Mouse (Mus musculus) spleen, embryonic (tissue): ENCODE results near the gene Cpa4.

Source experiments
- CTCF ChIA-PET: fragments of 350-600 bp; sonication (Branson Sonifier 250); formaldehyde crosslinking; loops from one replicate; lab custom pipeline; 2022; lab: Charles Lee

Cpa4 gene

DNA sequence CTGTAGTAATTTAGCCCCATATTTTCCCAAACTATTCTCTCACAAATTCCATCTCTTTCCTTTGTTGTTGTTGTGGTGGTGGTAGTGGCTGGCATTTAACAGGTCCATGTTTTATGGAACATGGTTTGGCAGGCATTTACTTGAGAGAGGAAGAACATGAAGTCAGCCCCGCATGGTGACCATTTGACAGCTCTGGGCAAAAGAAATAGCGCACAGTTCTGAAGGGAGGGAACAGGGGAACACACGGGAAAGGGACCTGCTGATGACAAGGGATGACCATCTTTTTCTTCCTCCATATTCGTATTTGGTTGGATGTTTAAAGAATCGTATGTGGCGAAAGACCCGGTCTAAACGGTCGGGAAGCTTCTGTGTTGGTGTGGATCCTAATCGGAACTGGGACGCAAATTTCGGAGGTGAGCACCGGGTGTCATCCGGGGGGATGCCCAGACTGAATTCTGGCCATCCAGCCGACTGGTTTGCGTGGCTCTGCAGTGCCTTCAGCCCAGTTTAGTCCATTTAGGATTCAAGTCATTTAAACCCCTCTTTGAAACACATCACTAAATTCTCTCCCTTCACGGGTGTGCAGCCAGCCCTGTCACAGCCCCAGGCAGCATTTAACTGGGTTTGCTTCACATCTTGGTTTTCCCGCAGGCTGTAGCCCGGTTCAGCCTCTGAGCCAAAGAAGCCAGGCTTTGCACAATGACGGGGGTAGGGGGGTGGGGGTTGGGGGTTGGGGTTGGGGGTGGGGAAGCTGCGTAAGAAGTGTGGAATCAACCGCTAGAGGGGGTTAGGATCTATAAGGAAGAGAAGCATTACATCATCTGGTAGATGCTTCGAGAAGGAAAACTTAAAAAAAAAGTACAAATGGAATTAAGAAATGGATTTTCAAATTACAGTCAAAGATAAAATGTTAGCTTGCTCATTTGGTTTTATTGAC lies 16.3 kb upstream of the Cpa4 start:
- CTCF ChIA-PET = interaction anchor here (0.6 kb wide), 1 partner anchor 467 kb away, joined by 3 read pairs; no protein-coding TSS in a partner anchor

DNA sequence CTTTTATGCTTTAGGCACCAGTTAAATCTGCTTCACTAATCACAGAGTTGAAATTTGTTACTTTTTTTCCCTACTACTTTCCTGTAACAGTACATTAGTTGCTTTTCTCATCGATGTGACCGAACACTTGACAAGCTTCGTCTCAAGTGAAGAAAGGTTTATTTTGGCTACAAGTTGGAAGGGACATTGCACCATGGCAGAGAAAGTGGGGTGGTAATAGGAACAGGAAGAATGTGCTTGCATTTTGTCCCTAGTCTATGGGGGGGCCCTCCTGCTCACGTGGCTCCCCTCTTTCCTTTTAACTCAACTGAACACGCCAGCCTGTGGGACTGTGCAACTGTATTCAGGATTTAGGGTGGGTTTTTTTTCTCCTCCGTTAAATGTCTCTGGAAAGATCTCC lies 15.5 kb upstream of the Cpa4 start:
- CTCF ChIA-PET = interaction anchor here (0.6 kb wide), 1 partner anchor 466 kb away, joined by 3 read pairs; no protein-coding TSS in a partner anchor

DNA sequence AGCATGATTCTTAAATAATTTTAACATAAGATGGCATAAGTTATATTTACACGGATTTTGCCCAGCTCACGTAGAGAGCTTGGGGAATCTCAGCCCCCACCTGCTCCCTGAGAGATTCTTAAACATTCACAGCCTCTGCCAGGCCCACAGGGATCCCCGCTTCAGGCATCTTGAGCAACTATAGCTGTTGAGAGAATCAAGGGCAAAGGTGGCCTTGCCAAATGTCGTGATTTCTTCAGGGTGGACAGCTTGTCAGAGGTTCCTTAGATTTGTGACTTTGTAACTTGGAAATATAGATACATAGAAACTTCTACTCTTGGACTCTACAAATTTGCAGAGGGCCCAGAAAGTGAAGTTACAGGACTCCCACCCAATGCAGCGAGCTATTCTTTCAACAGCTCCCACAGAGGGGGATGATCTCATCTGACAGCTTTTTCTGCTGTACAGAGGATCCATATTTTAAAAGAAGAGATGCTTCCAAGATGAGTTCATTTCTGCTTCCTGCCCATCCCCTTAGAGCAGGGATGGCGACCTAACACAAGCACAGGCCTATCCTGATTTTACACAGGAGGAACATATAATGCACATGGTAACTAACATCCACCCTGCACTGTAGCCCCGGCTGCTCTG lies 14.7 kb upstream of the Cpa4 start:
- CTCF ChIA-PET = no interaction called here

DNA sequence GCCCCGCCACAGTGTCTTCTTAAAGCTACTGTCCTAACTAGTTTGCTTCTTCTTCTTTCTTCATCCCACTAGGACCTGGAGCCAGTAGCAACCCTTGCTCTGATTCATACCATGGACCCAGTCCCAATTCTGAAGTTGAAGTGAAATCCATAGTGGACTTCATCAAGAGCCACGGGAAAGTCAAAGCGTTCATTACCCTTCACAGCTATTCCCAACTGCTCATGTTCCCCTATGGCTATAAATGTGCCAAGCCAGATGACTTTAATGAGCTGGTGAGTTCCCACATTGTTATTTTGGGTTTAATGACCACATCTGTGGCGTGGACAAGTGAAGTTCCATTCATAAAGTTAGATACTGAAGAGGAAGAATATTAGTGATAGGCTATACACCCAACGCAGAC lies 14.1 kb upstream of the Cpa4 start:
- CTCF ChIA-PET = no interaction called here

DNA sequence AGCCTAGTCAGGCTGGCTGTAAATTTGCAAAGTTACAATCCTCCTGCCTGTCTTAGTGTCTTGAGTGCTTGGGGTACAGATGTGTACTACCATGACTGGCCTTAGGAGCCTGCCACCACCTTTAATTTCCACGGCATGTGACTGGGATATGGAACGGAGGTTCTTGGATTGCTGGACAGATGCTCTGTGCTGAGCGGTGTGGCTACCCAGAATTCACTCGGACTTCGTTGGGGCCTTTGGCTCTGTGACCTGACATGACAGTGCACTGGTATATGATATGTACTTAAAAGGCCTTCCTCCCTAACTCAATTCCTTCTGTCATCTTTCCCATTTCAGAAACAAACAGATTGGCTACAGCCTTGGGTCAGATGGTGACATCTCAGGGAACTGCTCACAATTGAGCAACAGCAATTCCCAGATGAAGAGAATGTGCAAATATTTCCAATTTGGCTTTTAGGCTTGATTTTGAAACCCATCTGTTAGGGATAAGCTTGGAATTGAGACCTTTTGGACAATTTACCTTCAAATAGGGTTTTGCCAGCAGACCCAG lies 13.5 kb upstream of the Cpa4 start:
- CTCF ChIA-PET = no interaction called here

DNA sequence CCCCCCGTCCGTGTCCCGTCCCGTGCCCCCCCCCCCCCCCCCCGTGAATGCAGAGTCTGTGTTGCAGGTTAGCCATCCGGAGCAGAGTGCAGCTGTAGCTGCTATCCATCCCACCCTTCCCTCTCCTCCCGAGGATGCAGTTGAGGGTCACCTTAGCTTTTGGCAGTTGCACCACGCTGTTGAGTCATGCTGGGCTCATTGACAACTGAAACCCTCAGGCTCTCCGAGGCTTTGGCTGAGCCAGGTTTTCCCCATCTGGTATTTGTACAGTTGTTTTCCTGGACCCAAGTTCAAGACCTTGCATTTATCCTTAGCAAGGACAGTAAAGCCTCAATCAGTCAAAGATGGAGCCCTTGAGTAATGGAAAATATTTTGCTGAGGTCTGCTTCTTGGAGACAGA lies 12.1 kb upstream of the Cpa4 start:
- CTCF ChIA-PET = no interaction called here

DNA sequence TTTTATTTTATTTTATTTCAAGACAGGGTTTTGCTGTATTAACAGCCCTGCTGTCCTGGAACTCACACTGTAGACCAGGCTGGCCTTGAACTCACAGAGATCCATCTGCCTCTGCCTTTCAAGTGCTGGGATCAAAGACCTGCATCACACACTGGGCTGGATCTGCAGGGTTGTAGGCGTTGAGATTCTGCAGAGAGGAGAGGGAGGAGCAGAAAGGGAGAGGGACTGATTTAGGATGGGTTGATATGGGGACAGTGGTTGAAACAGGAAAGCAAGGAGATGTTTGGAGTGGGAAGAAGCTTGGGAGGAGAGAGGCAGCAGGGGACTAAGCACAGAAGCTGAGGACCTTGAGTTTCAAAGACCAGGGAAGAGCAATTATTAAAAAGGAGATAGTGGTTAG lies 8.4 kb upstream of the Cpa4 start:
- CTCF ChIA-PET = no interaction called here

DNA sequence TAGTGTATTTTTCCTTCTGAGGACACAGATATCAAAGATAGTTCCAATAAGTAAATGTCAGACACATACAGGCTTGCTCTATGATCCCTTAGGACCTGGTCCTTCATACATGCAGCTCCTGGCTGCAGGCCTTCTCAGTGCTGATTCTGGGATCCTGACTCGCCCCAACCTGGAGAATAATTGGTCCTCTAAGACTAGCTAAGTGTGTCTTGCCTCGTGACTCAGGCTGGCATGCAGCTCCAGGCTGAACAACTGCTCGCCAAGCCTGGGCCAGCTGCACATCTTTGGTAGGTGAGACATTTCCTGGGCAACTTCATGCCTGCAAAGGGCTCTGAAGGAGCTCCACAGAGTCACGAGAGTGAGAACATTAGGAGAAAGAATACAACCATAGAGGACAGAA lies 6.0 kb upstream of the Cpa4 start:
- CTCF ChIA-PET = interaction anchor here (0.6 kb wide), 1 partner anchor 745 kb away, joined by 11 read pairs; no protein-coding TSS in a partner anchor

DNA sequence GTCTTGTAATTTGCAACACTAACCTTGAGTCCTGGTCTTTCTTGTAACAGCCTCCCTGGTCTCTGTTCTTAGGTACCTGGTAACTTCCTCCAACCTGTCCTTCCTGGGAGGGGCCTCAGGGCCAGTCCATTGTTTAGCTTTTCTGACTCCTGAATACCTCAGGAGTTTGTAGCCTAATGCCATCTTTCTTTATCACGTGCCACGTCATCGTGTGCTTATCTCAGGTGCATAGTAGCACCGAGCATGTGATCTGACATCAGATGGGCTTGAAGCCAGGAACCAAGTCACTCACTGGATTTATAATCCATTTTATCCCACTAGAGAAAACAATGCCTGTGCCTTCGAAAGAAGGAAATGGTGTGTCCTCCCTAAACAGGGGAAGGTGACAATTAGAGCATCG lies 4.6 kb upstream of the Cpa4 start:
- CTCF ChIA-PET = no interaction called here

DNA sequence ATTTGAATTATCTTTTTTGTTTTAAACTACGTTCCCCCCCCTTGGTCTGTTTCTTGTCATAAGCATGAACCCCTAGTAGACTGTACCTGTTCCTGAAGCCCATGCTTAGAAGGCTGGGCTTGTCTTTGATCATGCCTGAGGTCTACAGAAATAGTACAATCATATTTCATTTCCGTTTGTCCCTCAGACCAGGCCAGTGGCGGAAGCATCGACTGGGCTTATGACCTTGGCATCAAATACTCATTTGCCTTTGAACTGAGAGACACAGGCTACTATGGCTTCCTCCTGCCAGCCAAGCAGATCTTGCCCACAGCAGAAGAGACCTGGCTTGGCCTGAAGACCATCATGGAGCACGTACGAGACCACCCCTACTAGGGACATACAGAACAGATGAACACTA lies 4.1 kb upstream of the Cpa4 start:
- CTCF ChIA-PET = no interaction called here

DNA sequence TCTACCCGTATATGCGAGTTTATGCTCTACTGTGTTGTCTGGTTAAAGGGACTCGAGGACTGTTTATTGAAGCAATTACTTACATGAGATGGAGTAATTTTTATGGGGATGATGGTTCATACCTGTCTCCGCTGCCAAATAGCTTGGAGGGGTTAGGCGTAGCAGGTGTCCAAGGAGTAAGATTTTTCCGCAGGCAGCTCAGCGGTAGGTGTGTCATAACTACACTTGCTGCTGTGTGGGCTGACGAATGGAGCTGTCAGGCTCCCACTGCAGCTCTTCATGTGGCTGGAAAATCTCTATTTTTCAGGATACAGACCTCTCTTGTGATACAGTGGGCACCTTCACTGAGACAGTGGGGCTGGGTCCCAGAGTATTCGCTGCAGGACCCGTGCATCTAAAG lies 1.2 kb downstream of the Cpa4 start:
- CTCF ChIA-PET = no interaction called here

DNA sequence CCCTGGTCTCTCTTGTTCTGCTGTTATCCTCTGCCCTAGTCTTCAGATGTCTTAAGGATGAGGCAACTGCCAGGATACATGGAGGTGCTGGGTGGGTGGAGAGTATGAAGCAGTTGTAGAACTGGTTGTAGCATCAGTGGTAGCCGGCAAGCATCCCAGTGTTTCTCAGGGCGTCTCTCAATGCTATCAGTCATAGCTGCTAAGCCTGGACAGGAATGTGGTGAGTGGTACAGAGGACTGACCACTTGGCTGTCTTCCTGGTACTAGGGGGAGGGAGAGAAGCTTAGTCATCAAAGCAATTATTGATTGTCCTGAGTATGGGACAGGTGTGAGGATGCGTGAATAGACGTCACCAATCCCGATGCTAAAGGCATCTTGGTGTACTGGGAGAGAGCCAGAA lies 1.8 kb downstream of the Cpa4 start:
- CTCF ChIA-PET = no interaction called here

DNA sequence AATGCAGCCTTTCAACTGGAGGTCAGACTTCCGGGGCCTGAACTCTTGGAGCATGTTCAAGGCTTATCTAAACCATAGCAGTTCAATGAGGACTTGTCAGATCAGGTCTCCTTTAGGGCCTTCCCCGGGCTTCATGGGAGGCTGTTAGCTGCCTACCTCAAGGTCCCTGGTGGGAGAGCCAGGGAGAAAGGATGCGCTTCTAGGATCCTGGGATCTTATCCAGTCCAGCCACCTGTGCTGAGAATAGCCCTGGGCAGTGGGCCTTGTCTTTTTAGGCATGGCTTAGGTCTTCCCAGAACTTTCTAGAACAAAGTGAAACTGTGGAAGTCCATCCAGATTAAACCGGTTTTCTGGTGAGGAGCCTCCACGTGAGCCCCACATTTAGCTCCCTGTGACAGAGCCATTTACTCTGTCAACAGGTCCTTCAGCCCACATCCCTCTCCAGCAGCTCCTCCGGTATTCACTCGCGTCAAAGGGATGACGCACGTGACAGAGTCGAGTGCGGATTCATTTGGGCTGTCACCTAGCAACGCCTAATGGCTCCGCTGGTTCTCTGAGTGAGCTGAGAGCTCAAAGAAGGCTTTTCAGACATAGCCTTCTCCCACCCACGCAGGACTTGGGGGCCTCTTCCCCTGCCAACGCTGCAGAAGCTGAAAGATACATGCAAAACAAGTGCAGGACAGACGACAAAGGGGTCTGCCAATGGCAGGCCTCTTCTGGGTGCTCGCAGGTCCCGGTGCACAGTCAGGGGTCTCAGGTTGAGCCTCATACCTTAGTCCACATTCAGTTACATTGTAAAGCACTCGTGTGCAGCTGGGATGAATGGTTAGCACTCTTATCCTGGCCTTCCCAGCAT lies 4.5 kb downstream of the Cpa4 start:
- CTCF ChIA-PET = interaction anchor here (0.6 kb wide), 1 partner anchor 757 kb away, joined by 5 read pairs; no protein-coding TSS in a partner anchor

DNA sequence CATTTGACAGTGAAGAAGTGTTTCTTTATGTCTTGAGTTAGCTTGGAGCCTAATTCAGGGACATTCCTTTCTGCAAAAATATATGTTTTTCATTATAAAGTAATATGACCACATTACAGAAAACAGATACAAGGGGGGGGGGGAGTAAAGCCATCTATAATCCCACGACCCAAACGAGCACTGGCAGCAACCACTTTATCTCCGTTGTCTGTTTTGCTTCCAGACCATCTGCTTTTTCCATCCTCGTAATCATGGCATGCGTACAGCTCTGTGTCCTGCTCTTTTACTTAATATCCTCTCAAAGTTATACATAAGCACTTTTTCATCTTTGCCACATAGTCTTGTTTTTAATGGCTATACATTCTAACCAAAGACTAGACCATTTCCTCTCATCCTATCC lies 5.2 kb downstream of the Cpa4 start:
- CTCF ChIA-PET = no interaction called here

DNA sequence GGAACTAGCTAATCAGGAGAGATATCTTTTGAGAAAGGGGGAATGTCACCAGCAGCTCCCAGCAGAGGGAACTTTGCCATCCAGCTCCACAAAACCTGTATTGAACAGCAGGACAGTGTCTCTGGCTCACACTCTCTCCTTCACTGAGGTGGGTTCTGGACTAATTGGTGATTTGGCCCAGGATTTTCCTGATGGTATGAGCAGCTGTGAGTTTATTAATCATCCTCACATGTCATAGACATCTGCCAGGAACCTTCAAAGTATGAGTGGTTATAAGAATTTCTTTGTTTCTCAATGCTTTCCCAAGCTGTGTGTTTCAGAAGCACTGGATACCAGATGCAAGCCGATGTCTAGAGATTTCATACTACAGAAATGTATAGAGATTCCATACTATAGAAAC lies 6.8 kb downstream of the Cpa4 start:
- CTCF ChIA-PET = no interaction called here

DNA sequence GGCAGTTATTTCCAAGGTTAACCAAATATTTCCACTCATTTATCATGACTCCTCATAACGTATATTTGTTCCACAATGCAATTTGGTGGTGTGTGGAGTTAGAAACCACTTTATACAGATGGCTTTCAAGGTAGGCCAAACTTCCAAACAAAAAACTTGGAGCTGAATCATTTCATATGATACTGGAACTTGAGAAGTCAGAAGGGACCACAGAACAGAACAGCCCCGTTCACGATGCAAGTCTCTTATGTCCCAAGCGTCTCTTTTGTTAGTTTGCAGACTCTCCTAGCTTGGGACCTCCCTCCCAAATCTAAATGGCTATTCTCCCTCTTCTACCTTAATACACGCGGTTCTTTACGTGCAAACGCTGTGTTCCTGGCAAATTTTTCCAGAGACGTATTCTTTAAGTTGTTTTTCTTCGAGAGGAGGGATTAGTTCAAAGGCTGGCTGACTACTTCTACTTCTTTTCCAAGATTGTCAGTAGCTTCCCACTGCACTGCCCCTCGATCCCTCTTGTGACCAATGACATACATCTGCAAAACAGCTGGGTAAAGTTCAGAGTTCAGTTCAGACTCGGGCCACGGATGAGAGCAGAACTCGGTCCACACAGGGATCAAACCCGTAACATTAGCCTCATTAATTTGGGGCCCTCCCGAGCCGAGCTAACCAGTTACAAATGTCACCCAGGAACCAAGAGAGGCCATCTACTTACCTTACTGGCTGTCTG lies 8.5 kb downstream of the Cpa4 start:
- CTCF ChIA-PET = no interaction called here

DNA sequence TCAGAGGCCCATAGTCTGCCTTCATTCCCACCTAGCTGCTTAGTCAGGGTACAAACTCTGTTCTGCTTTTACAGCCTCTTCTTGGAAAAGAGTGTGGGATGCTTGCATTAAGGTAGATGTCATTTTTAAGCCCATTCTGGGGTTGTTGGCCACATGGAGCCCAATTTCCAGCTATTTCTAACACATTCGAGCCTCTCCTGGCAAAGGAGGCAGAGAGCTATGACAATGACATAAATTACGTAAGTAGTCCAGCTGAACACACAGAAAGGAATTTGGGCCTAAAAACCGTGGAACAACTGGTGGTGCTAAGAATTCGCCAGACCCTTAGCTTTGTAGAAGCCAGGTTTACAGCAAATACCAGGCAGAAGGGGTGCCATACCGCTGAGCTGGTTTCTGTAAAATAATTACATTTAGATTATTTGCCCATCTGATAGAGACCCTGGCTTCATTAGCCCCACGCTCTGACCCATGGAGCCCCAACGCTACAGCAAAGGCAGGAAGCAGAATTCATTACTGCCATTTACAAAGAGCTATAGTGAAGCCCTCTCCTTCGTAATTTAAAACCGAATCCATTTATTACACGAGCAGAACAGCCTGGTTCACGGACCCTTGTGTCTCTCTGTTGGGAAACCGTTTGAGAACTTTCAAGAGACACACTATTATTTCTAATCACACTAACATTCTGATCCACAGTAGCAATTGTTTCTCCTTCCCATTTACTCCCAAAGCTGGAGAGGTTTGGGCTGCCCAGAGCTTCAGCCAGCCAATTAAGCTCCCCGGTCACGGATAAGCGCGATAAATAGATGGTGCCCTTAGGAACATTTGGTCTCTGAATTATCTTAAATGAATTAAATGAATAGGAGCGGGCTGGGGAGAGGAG lies 12.0 kb downstream of the Cpa4 start:
- CTCF ChIA-PET = interaction anchor here (0.6 kb wide), 1 partner anchor 13 kb away, joined by 3 read pairs; no protein-coding TSS in a partner anchor

DNA sequence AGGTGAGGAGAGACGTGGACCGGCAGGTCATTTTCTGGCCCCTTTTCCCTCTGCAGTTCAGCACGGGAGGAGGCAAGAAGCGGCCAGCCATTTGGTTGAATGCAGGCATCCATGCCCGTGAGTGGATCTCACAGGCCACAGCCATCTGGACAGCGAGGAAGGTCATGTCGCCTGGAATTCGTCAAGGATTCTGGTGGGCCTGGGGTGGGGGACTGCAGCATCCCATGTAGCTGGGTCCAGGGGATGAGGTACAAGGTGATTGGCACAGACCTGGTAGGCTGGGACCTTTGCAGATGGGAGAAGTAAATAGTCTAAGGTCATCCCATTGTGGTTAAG lies 12.6 kb downstream of the Cpa4 start:
- CTCF ChIA-PET = no interaction called here

DNA sequence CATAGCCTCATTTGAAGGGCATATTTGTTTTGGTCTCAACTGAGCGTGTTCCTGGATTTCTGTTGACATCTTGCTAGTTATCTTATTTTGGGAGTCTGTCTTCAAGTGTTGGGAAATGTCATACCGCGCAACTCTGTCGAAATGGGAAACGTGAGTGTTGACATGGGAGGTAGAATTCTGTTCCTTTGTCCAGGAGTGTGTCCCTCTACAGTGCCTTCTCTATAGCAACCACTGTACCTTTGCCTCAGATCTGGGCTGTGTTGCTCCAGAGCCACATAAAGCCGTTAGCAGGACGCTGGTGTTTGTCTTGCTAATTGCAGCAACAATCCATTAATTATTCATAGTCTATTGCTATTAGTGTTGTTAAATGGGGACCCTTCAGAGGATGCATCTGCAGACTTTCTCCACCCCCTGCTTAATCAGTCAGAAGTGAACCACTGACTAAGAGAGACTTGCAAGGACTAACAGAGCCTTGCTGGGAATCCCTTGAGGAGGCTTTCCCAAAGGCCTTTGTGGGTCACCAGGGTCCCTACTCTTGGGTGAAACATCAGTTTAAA lies 18.8 kb downstream of the Cpa4 start:
- CTCF ChIA-PET = no interaction called here

DNA sequence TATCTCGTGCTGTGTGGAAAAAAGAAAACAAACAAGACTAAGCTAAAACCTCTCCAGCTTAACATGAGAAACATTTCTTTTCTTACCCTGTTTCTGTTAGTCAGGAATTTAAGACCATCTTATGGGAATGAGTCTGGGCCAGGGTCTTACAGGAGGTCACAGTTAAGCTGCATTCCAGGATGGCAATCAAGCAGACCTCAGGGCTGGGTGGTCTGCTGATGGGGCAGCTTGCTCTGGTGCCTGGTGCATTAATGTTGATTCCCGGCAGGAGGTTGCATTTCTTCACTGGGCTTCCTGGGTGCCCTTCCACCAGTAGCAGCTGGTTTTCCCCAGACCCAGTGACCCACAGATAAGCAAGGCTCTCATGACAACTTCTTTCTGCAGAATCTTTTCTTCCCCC lies 21.6 kb downstream of the Cpa4 start:
- CTCF ChIA-PET = interaction anchor here (0.5 kb wide), 1 partner anchor 94 kb away, joined by 4 read pairs; no protein-coding TSS in a partner anchor
